Mouse (Mus musculus) hematopoietic multipotent progenitor cell, adult 10-12 weeks (in vitro differentiated cells): ENCODE measurements around the gene Olfr1289. TPM values are rescaled to one million over a fixed set of nuclear protein-coding genes. Genes with fewer than 3 reads are reported as not detected.

Source experiments
- polyA plus RNA-seq: library from polyadenylated mRNA; stranded (reverse); fragments of >175 nt; gene quantifications from 2 replicates; pipeline ENCODE4 v1.2.3, GENCODE M21; 2012; ENCODE audit warnings: low replicate concordance

Gene Olfr1289
- polyA plus RNA-seq = not detected in 2 replicates

DNA sequence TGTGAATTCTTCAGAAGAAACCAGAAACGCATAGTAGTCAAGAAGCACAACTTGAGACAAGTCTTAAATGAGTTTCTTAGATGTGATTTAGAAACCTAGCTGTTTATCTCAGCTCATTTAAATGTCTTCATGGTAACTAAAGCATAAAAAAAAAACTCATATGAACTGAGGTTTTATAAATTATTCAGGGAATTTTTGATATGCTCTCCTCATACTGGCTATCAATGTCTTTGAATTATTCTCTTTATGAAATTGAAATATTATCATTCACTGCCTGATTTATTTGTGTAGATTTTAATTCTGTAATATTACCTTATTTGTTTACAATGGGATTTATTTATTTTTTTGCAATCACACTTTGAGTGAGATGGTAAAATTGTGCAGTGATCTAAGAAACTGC lies at the start of gene Olfr1289:
TSS of gene Olfr1289 (plus strand) at position 301 of the 400 bp plus-strand sequence.

DNA sequence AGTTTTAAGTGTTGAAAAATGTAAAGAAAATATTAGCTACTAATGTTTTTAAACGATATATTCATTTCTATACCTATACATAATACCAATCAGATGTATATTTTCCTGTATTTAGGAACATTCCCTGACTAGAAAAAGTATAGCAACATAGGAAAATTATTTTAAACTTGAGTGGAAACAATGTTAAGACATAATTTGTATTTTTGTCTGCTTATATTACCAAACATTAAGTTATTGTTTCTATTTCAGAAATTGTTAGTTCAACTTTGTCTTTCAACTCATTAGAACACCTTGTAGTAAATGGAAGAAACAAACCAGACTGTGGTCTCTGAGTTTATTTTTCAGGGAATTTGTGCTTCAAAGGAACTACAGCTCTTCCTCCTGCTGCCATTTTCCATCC lies 31.8 kb upstream of the Olfr1289 start, which contains the start of gene Olfr1287:
TSS of gene Olfr1287 (plus strand) at position 301 of the 400 bp plus-strand sequence.

DNA sequence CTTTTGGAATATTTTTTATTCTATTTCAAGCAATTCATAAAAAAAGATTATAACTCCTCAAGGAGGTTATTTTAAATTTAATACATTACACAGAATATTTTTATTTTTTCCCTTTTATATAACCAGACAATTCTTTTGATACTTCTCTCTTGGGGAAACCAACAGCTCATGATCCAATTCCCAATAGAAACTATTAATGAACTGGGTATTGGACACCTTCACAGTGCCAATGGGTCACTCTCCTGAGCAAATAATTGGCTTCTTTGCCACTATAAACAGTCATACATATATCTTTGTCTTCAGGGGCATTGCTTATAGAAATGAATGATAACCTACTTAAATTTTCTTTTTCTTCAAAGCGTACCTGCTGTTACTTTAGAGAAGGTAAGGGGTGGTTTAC lies 6.8 kb upstream of the Olfr1289 start, which contains the start of gene Olfr1288:
TSS of gene Olfr1288 (plus strand) at position 301 of the 400 bp plus-strand sequence.

DNA sequence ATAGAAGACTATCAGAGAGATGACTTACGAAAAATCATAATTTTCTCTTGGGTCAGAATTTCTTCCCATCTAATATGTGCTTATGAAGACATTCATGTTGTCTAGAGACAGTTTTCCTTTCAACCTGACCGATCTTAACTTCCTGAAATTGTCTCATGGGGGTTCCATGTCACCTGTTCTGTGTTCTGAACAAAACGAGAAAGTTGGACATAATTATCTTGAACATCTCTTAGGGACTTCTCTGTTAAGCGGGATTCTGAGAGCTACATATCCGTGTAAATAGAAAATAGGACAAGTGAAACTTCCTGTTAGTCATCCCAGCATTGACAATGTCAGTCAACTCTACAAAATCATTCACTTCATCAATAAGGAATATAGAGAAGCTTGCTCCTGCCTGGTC lies 13.1 kb downstream of the Olfr1289 start, which contains the start of gene Olfr1290:
TSS of gene Olfr1290 (minus strand) at position 101 of the 400 bp plus-strand sequence.

DNA sequence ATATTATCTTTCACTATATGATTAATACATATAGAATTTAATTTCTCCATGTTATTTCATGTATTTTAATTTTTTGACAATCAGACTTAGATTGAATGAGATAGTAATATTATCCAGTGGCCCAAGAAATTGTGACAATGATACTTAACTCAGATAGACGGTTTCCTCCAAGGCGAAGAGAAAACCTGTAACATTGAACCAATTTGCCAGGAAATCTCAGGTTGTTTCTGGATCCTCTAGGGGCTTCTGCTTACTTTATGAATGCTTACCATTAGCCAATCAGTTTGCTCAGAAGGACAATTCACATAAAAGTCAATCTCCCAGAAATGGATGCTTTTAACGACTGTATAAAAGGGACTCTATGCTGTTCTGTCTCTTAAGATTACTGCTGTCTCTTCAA lies 16.3 kb downstream of the Olfr1289 start, which contains the start of gene Olfr1291-ps1:
TSS of gene Olfr1291-ps1 (plus strand) at position 301 of the 400 bp plus-strand sequence.

DNA sequence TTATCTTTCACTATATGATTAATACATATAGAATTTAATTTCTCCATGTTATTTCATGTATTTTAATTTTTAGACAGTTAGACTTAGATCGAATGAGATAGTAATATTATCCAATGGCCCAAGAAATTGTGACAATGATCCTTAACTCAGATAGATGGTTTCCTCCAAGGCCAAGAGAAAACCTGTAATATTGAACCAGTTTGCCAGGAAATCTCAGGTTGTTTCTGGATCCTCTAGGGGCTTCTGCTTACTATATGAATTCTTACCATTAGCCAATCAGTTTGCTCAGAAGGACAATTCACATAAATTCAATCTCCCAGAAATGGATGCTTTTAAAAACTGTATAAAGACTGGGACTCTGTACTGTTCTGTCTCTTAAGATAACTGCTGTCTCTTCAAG lies 44.3 kb downstream of the Olfr1289 start, which contains the start of gene Olfr1293-ps:
TSS of gene Olfr1293-ps (plus strand) at position 301 of the 400 bp plus-strand sequence.

Other genes starting within 250 kb of the Olfr1289 start
- gene Olfr1275, start 245.5 kb upstream of the Olfr1289 start, polyA plus RNA-seq = 0.14 TPM in 1 of 2 replicates, not detected in the other
- gene Olfr1276, start 226.3 kb upstream of the Olfr1289 start, polyA plus RNA-seq = not detected in 2 replicates
- gene Olfr1277, start 206.7 kb upstream of the Olfr1289 start, polyA plus RNA-seq = not detected in 2 replicates
- gene Olfr1278, start 190.7 kb upstream of the Olfr1289 start, polyA plus RNA-seq = not detected in 2 replicates
- gene Olfr1279, start 180.2 kb upstream of the Olfr1289 start, polyA plus RNA-seq = not detected in 2 replicates
- gene Olfr1280, start 166.8 kb upstream of the Olfr1289 start, polyA plus RNA-seq = not detected in 2 replicates
- not detected in 2 replicates for gene Olfr1281, start 154.3 kb upstream of the Olfr1289 start, polyA plus RNA-seq
- not detected in 2 replicates for gene Olfr1282, start 144.7 kb upstream of the Olfr1289 start, polyA plus RNA-seq
- gene Olfr1283, start 114.0 kb upstream of the Olfr1289 start, polyA plus RNA-seq = not detected in 2 replicates
- gene Olfr1284, start 105.3 kb upstream of the Olfr1289 start, polyA plus RNA-seq = not detected in 2 replicates
- gene Olfr1286, start 57.7 kb upstream of the Olfr1289 start, polyA plus RNA-seq = not detected in 2 replicates
- gene Olfr1287, start 31.7 kb upstream of the Olfr1289 start, polyA plus RNA-seq = 0.21 TPM in 1 of 2 replicates, not detected in the other
- gene Olfr1288, start 6.7 kb upstream of the Olfr1289 start, polyA plus RNA-seq = not detected in 2 replicates
- not detected in 2 replicates for gene Olfr1290, start 13.0 kb downstream of the Olfr1289 start, polyA plus RNA-seq
- gene Olfr1291-ps1, start 16.4 kb downstream of the Olfr1289 start, polyA plus RNA-seq = not detected in 2 replicates
- gene Olfr1293-ps, start 44.4 kb downstream of the Olfr1289 start, polyA plus RNA-seq = not detected in 2 replicates
- not detected in 2 replicates for gene Olfr1294, start 59.5 kb downstream of the Olfr1289 start, polyA plus RNA-seq
- not detected in 2 replicates for gene Olfr1295, start 88.9 kb downstream of the Olfr1289 start, polyA plus RNA-seq
- not detected in 2 replicates for gene Olfr1297, start 145.7 kb downstream of the Olfr1289 start, polyA plus RNA-seq
- gene Olfr1298, start 168.4 kb downstream of the Olfr1289 start, polyA plus RNA-seq = not detected in 2 replicates
- gene Olfr1299, start 180.6 kb downstream of the Olfr1289 start, polyA plus RNA-seq = not detected in 2 replicates